Mouse (Mus musculus) erythroblast, embryonic 14.5 days (primary cell): ENCODE data around the gene Cacna1a.

ENCODE experiments used
- GATA1 ChIP-seq: IDR thresholded peaks from 2 replicates; pipeline ENCODE4 v1.6.1; 2012; ENCODE audit warnings: low read length, inconsistent platforms, mixed read lengths
- TAL1 ChIP-seq: IDR thresholded peaks from 3 replicates; pipeline ENCODE4 v1.6.1; 2012; ENCODE audit warnings: low read length, inconsistent platforms, mixed read lengths

DNA sequence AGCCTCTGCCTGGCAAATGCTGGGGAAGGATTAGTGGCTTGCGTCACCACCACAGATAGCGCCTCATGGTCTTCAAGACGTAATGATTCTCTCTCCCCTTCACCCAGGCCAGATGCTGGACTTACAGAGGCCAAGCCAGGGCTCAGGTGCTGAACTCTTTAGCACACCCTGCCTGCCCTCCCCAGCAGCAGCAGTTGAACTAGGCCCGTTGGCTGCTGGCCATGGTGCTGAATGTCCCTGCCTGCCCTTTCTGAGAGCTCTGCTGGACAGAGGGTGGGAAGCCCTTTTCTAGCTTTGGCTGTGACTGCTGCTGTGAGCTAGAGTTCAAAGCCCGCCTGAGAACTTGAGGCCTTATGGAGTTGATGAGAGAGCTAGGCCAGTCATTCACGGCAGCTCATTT lies 66.3 kb downstream of the Cacna1a start:
- no peak for TF ChIP-seq GATA1
- no peak for TF ChIP-seq TAL1
